Mouse (Mus musculus) c-Kit-negative CD71-positive TER-119-positive erythroid progenitor cells, embryonic 14.5 days (primary cell): ENCODE data around the gene Gm20767.
"Not testable (repeated sequence)": the region's sequence is repeated elsewhere in the genome, so short reads cannot be mapped to it uniquely, and the experiment has no call there.

Experiments used
- DNase-seq: peaks from one replicate; pipeline ENCODE4 v3.0.0-alpha.2; 2013; ENCODE audit warnings: low read depth, low spot score

The Gm20767 gene

DNA sequence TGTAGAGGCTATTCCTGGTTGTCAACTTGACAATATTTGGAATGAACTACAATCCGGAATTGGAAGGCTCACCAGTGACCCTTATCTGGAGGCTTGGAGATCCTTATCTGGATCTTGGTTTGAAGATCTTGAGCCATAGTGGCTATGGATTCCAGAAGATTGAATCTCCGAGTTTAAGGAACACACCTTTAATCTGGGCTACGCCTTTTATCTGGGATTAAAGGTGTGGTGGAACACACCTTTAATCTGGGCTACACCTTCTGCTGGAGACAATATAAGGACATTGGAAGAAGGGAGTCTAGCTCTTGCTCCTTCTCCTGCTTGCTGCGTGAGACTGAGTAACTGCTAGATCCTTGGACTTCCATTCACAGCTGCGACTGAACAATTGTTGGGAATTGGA lies at the start of gene Gm20767:
Gm20767 (plus strand) TSS at position 301 of the 400 bp plus-strand sequence.
- not testable (repeated sequence) for DNase-seq

DNA sequence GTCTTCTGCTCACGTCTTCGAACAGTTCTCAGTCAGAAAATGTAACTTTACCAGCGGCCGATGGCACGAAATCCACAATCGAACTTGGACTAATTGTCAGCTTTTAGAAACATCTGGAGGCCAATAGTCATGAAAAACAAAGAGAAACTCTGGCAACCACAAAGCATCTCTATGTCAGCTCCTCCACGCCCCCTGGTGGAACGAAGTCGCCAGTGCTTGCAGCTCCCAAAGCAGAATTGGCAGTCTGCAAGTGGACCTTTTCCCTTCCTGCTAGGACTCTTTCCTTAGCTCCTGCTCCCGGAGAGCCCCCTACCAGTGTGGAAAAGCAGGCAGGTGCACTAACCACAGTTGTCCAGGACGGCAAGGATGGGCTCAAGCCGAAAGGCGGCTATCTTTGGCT lies 47.1 kb upstream of the Gm20767 start:
- DNase-seq: not testable (repeated sequence)

DNA sequence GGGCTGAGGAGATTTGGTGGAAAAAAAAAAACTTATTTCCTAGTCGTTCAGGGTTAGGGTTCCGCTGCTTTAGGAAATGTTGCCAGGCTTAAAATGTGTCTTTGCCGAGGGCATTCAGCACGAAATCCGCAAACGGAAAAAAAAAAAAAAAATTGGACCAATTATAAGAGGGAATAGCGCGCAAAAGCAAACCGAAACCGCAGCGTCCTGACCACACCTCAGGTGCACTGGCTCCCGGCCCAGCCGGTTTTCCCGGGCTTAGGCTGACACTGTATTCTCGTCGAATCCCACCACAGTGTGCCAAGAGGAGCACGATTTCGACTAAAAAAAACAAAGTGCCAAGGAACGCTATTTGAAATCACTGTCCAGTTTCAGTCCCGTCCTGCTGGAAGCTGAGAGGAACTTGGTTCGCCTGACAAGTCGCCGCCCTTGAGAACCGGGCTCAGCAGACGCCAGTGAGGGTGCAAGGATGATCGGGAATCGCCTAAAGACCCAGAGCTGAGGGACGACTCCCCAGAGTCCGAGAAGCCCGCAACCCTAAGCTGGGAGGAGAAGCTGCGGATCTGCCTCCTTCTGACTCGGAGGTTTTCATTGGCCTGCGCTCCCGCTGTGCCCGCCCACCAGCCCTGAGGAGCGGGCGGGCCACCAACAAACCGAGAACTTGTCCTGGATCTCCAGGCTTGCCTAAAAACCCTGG lies 43.7 kb upstream of the Gm20767 start:
- DNase-seq: not testable (repeated sequence)

DNA sequence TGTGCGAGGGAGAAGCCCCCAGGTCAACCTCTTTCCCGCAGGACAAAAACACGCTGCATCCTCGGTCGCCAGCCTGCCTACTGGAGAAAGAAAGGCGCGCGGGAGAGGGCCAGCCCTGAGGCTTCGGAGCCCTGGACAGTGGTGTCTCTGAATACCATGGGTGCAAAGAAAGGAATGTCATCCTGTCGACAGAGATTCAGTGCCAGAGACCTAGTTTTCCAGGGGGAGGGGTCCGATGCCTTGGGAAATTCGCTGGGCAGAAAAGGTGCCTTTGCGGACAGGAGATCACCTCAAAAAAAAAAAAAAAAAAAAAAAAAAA lies 43.1 kb upstream of the Gm20767 start:
- not testable (repeated sequence) for DNase-seq

DNA sequence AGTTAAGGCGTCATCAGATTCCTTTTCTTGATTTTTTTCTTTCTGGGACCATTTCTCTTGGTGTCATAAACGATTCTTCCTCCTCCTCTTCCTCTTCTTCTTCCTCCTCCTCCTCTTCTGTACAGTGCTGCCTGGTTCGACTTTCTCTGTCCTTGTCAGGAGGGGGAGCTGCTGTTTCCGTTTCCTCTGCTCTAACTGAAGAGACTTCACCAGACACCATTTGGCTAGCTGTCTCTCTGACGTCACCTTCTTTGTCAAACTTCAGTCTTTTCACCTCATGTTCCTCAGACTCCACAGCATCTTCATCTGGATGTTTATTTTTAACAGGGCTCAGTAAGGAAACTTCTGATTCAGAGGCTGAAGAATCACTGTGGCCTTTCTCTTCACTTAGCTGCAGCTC lies 40.7 kb upstream of the Gm20767 start:
- not testable (repeated sequence) for DNase-seq

DNA sequence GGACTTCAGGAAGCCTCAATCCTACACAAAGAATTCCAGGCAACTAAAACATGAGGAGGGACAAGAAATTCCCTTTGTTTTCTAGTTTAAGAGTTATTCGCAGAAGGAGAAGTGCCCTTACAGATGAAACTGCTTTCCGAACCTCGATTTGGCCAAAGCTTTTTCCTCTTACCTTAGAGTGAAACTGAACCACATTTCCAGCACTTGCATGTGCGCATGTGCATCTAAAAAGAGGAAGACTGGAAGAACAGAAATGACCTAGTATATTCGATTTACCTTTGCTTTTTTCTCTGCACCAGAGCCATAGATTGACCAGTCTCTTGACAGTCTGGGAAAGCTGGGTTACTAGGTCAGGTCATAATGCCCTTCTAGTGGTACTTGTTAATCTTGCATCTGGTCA lies 33.5 kb upstream of the Gm20767 start:
- not testable (repeated sequence) for DNase-seq

DNA sequence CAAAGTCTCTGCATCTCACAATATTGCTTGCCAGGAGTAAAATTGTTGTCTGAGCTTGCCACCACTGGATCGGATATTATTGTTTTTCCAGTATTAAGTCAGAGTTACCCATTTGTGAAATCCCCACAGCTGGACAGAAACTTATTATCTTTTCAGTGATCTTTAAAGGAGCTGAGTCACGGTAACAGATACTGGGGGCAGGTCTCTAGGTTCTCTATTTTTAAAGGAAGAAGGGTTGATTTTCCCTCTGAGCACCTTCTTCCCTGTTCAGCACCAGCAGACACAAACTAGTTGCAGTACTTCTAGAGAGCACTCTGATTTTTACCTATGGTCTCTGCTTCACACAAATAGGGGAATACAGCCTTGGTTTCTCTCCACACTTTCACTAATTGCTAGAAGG lies 33.0 kb upstream of the Gm20767 start:
- not testable (repeated sequence) for DNase-seq

DNA sequence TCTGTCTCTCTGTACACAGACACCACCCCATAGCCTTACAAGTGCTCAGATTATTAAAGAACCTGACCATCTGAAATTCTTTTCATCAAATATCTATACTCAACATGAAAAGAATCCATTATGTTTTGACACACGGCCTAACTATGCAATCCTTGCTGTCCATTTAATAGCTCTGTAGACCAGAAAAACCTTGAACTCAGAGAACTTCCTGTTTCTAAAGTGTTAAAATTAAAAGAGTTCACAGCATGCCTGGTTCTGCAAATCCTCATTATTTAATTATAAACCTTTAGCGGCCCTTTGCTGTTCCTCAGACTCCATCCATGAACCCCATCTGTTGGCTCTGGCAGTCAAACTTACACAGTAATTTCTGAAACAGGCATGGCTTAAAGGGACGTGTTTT lies 2.3 kb downstream of the Gm20767 start:
- not testable (repeated sequence) for DNase-seq

DNA sequence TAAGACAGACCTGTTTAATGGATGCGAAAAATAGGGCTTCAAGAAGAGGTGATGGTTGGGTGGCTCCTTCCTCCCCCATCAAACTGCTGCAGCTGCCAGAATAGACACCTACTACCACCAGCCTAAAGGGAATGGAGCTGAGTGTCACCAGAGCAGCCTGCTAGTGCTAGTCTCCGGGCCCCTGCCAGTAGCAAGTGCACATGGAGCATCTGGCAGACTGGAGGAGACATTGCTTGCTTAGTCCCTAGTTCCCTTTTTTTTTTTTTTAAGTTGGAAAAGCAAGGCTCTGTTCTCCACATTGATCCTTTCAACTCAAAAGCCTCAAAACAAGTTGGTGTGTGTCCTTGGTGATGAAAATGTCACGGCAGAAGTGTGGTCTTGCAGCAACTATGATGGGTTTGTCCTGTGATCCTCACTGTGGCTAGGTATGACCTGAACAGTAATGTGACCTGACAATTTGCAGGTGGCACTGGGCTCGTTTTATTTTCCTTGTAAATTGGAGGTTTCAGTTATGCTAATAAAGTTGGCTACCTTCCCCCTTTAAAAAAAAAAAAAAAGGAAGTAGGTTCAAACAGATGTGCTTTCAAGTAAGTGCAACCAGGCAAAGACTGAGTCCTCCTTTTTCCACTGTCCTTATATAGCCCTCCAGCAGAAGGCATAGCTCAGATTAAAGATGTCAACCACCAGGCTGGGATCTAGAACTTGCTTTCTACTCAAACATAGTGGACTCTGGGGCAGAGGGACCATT lies 9.8 kb downstream of the Gm20767 start:
- DNase-seq: not testable (repeated sequence)

DNA sequence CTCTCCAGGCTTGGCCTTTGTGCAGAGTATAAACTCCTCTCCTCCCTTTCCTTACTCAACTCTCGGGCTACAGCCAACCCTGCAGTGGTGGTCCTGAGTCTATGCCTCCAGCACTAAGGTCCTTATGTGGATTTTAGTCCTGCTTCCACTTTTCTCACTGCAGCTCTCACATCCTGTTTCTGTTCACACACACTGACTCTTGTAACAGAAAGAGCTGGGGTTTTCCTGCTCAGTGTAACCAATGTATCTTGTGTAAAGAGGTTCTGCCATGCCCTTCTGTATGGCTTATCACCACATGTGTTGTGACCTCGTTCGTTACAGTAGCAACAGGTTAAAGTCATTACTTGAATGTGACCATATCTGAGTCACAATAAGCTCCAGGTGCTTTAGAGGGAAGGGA lies 10.5 kb downstream of the Gm20767 start:
- DNase-seq: not testable (repeated sequence)

DNA sequence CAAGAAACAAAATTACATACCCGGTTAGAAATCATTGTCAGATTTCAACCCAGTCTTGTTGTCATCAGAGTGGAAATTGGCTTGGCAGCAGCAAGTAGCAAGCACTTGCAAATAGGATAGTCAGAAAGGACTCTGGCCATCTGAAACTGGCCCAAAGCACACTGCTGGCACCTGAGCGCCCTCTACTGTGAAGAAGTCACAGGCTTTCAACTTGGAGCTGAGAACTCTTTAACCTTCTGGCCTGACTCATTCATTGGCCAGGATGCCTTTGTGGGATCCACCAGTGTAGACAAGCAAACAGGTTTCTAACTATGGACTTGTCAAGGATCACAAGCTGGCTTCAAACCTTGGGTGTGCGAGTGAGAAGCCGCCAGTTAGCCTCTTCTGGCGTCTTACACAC lies 28.3 kb downstream of the Gm20767 start:
- not testable (repeated sequence) for DNase-seq

DNA sequence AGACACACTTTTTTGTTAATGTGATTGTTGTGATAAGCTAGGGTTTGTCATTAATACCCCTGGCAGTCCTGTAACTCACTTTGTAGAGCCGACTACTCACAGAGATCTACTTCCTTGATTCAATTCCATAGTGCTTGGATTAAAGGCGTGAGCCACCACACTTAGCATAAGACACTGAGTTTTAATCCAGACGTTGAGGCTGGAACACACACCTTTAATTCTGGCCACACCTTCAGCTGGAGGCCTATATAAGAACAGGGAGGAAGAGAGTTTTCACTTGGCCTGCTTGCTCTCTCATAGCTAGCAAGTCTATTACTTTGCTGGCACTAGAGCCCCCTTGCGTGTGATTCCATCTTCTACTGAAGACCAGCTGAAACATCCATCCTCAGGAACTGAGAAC lies 32.1 kb downstream of the Gm20767 start, which contains the start of gene Gm21818:
Gm21818 (plus strand) TSS at position 301 of the 400 bp plus-strand sequence.
- not testable (repeated sequence) for DNase-seq

DNA sequence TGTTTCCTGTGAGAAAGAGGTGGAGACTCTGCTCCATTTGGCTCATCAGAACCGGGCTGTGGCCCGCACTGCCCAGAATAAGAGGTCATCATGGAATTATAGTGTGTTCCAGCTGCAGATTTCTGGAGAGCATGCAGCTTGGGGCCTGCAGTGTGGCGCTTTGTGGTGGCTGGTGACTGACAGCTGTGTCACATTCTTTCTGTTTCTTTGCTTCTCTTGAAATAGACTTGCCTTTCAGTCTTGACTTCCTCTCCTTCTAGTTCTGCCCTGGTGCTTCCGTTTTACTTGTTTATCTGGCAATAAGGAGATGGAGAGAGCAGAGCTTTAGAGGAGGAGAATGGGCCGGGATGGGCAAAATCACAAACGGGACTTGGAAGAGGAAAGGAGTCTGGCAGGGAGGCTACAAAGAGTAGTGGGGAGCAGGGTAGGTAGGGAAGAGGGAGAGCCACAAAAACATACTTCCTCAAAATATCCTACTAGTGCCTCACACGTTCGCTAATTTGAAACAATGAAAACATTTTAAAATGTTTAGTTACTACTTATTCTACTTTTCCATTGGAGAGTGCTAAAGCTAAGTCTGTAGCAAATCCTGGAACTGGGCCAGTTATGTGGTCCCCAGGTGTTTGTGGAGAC lies 56.3 kb downstream of the Gm20767 start:
- DNase-seq: not testable (repeated sequence)
